Mouse (Mus musculus): ENCODE results near the gene Apbb1ip. TPM values are rescaled to one million over a fixed set of nuclear protein-coding genes. Genes with fewer than 3 reads are reported as not detected.

Apbb1ip gene
- polyA plus RNA-seq, 1 experiment from 2014 or later: 1.0 TPM

DNA sequence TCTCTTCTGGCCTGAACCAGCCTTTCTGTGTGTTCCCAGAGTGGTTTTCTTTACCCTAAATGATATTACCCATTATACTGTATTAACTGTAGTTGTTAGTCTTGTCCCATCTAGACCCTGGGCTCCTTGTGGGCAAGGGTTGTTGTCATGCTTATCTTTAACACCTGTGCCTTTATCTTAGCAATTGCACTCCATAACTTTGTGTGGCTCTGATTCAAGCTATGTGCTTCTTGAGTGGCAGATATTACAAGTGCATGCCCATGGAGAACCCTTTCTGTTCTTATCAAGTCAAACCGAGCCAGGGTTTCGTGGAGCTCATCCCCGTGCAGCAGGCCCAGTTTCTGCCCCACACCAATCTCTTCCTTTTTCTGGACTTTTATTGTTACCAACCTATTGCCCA is 130.1 kb downstream of the Apbb1ip start:
- Histone ChIP-seq H3K9ac (replicated peaks) (no peak overlapping the region), H3K4me1 (no peaks in the 10 kb centered on the region), H3K4me2 (replicated peaks) (no peak overlapping the region), H3K4me3 (no peak overlapping the region), H3K27ac (replicated peaks) (no peak overlapping the region), H3K27me3 (no peaks in the 10 kb centered on the region), H3K9me3 (no peaks in the 10 kb centered on the region), H3K36me3 (peaks cover 43% of the 10 kb centered on the region)
- no peak for ATAC-seq (replicated peaks)
- 95% methylated on average over 3 of the region's 3 CpGs for WGBS

DNA sequence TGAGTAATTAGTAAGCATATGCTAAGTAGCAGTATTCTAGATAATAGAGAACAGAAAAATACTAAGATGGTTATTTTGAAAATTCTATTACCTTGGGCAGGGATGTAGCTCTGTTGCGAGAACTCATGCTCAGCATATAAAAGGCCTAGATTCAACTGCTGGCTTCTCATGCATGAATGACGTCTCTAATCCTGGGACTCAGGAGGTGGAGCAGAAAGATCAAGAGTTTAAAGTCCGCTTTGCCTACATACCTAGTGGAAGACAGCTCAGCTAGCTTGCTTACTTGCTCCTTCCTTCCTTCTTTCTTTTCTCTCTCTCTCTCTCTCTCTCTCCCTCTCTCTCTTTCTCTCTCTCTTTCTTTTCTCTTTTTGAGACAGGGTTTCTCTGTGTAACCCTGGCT is 140.5 kb downstream of the Apbb1ip start:
- Histone ChIP-seq H3K4me2 (replicated peaks) (no peak overlapping the region), H3K27me3 (no peaks in the 10 kb centered on the region), H3K27ac (replicated peaks) (no peak overlapping the region), H3K4me1 (no peaks in the 10 kb centered on the region), H3K9me3 (no peaks in the 10 kb centered on the region), H3K36me3 (peaks cover 62% of the 10 kb centered on the region), H3K9ac (replicated peaks) (no peak overlapping the region), H3K4me3 (no peak overlapping the region)
- no peak for ATAC-seq (replicated peaks)
- WGBS: 76% methylated on average over 3 of the region's 3 CpGs

DNA sequence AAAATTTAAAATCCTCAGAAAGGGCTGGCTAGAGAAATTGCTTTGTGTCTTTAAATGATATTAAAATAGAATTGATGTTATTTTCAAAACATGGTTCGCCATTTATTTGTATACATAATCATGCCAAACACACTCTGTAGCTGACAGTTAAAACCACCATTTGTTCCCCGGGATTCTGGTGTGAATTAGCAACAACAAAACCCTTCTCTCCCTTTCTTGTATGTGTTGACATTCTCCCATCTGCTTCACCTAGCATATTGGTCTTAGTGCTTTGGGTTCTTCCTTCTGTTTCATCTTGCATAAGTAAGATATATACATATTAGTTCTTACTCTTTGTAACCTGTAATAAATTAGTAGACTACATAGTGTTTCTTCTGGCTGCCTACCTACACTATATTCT is 144.8 kb downstream of the Apbb1ip start:
- no peaks in the 10 kb centered on the region for H3K27me3 ChIP-seq
- H3K4me2 ChIP-seq (replicated peaks): no peak overlapping the region
- WGBS: 66% methylated on average over 2 of the region's 2 CpGs
- no peak; the same call in 1 of the 2 replicates for ATAC-seq (replicated peaks)
- H3K9me3 ChIP-seq: no peaks in the 10 kb centered on the region
- no peak overlapping the region for H3K27ac ChIP-seq (replicated peaks)
- peaks cover 40% of the 10 kb centered on the region for H3K36me3 ChIP-seq
- no peak overlapping the region for H3K9ac ChIP-seq (replicated peaks)
- no peak overlapping the region for H3K4me3 ChIP-seq
- H3K4me1 ChIP-seq: no peaks in the 10 kb centered on the region

Other genes with a start within 250 kb of the Apbb1ip start
- 70.0 and 78.2 TPM in 2 replicates for gene Gad2, start 151.9 kb upstream of the Apbb1ip start, polyA plus RNA-seq (2015; fragmentation: Nextera tagmentation; extraction: Ambion mirVana)
- 22.7 and 23.8 TPM in 2 replicates for gene Pdss1, start 121.4 kb downstream of the Apbb1ip start, polyA plus RNA-seq (2015; fragmentation: Nextera tagmentation; extraction: Ambion mirVana)